Mouse (Mus musculus) megakaryocyte, embryonic 14.5 days (primary cell): ENCODE results near the gene B3gat2.

Experiments
- FLI1 ChIP-seq: IDR thresholded peaks from 2 replicates; pipeline ENCODE4 v1.6.1; 2012; ENCODE audit warnings: low read length, inconsistent platforms, mixed read lengths
- GATA1 ChIP-seq: IDR thresholded peaks from 3 replicates; pipeline ENCODE4 v1.6.1; 2012; ENCODE audit warnings: mixed read lengths, low read length, inconsistent platforms, borderline replicate concordance

DNA sequence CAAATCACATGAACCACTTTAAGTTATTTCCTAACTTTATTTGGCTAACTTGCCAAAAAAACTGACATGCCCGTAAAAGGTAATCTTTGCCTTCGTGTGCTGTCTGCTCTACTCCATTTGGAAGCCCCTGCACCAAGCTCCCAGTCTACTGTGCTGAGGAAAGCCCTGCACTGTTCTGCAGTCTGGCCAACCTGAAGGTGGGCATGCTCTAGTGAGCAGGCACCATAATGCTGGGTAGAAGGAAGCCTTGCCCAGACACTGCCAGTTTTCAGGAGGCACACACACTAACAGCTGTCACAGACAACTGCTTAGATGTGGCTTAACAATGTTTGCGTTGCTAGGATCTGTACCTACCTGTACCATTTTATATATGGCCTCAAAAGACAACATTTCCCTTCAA is 94.1 kb downstream of the B3gat2 start:
- TF ChIP-seq GATA1: no peak
- TF ChIP-seq FLI1: no peak
